Mouse (Mus musculus) lung, postnatal 10 days (tissue): ENCODE data around the gene Ehbp1.

Source experiments
- DNase-seq: peaks from one replicate; pipeline ENCODE4 v3.0.0; 2021

The Ehbp1 gene

DNA sequence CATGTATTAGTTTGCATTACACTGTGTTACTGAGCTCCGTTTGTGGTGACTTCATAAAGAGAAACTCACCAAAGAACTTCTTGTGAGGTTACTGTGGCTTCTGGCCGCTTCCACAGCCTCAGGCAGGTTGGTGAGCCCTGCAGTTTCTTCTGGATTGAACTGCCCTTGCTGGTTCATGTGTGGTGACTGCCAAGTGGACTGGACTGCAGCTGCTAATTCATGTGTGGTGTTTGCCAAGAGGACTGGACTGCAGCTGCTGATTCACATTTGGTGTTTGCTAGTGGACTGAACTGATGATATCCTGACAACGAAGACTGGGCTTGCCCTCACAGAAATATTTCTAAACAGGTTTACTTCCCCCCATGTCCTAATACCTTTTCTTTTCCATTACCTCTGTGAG lies 65.4 kb downstream of the Ehbp1 start:
- DNase-seq, result no peak

DNA sequence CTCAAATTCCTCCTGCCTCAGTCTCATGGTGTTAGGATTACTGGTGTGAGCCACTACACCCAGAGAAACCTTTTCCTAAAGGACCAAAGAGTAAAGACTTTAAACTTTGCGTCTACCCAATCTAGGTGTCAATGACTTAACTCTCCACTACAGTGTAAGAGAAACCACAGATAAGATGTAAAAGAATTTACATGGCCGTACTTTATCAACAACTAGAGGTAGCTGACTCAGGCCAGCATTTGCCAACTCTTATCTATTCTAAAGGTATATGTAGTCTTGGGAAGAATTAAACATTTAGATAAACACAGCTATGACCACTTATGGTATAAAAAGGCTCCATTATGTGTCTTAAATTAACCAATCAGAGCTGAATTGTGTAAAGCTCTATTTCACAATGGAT lies 67.9 kb downstream of the Ehbp1 start:
- no peak for DNase-seq

DNA sequence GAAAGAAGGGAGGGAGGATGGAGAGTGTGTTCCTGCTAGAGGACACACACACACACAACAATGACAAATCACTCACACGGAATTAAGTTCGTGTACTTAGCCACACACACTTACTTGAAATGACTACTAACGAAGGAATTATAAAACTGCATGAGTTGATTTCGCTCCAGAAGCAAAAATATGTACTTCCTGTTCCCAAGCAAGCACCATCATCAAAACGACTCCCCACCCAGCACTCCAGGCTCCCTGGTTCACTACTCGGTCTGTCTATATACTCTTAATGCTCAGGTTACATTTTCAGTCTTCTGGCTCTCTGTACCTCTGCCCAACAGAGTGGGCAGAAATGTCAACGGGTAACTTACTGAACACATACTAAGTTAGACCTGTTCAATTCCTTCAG lies 68.7 kb downstream of the Ehbp1 start:
- no peak for DNase-seq

DNA sequence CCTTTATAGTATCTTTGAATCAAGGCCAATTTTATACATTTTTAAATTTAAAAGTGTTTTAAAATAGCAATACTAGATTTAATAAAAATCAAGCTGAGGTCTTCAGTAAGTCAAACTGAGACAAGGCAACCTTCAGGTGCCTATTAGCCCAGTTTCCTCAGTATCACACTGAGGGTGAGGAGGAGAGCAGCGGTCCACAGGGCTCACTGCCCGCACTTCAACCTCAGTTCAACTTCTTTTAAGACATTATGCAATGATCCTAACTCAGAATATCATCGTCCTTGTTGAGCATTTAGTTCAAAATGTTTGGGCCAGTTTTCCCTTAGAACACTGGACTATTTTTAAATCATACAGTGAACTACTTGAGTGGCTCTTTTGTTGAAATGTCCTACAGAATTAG lies 70.2 kb downstream of the Ehbp1 start:
- no peak for DNase-seq

DNA sequence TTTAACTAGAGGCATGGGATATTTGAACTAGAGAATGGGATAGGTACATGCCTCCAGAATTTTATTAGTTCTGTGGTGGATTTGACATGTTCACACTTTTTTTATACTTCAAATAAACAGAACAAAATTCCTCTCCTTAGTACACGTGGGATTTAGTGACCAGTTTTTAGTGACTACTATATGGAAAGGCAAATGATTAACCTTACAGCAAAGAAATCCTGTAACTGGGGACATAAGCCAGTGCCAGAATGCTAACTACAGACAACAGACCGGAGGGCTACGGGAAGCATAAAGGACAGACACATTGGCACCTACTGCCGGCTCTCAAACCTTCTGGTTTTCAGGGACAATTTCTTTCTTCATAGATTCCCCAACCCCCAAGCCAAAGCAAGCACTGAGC lies 72.4 kb downstream of the Ehbp1 start:
- no peak for DNase-seq

DNA sequence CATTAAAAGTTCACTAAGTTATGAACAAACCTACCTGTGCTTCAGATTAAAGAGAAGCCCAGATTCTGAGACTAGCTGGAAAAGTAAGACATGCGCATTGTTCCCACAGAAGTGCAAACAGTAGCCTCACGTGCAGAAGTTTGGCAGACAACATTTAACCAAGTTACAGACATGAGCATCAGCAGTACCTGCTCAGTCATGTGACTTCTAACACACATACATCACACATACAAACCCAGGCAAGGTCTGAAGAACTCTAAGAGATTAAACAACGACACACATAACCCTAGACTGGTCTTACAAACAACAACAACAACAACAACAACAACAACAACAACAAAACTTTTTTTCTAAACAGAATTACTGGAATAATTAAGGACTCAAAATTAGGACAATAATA lies 72.9 kb downstream of the Ehbp1 start:
- no peak for DNase-seq

DNA sequence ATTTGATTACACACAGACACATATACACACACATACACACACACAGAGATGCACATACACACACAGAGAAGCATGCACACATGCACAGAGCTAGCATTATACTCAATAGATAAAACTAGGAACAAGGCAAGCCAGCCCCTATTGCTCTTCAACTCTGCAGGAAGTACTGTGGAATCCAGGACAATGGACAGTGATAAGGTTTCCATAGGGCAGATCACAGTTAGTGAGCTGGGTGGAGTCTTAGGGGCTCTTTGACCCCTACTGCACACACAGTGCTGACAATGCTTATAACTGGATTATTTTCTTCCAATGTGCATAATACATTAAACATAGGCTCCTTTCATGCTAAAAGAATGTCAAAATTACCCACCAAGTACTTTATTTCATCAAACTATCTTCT lies 75.1 kb downstream of the Ehbp1 start:
- no peak for DNase-seq

DNA sequence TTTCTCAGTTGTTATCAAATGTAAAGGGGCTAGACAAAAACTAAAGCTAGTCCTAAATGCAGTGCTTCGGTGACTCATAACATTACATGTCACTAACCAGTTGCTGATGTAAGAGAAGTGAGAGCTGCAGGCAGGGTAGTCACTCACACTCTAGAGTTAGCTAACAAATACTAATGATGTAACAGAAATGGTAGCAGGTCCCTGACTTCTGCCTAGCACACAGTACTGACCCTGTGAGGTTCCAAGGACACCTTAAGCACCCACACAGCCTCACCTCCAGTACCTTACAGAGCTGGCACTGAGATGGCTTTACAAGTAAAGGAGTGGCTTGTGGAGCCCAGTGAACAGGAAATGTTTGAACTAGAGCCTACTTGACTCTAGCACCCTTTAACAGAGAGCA lies 86.7 kb downstream of the Ehbp1 start:
- no peak for DNase-seq

DNA sequence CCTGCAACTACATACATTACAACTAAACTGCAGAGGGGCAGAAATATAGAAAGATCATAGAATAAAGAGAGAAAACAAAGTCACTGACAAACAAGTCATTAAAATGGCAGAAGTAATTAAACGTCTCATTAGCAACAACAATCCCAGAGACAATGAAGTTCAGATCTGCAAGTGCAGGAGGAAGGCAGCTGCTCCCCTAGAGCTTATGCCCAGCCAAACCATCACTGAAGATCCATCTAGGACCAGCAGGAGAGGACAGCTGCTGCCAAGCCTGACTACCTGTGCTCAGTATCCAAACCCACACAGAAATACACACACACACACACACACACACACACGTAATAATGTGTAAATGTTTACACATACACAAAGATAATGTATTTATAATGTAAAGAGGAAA lies 92.7 kb downstream of the Ehbp1 start:
- DNase-seq, result no peak

DNA sequence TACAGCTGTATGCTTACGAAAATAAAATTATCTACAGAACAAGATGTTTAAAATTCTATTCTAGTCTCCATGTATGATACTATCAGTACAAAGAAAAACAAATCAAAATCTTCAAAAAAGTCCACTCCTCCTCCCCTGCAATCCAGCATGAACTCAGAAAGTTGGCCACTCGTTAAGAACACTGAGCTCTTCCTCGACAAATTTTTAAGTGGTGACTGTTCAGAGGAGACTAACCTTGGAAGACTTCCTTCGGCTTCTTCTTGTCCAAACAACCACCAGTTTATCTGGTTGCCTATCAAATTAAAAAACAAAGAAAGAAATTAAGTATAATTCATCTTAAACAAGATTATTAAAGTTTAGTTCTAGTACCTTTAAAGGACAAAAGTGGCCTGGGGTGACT lies 94.4 kb downstream of the Ehbp1 start:
- no peak for DNase-seq

DNA sequence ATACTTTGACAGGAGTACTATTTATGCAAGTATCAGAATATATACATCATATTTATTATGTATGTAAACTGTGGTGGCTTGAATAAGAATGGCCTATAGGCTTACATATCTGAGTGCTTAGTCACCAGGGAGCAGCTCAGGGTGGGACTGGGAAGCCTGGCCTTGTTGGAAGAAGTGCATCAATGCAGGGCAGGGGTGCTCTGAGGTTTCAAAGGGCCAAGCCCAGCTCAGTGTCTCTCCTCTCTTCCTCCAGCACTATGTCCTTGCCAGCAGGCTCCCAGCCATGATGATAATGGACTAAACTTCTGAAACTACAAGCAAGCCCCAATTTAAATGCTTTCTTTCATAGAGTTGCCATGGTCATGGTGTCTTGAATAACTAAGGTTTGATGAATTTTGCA lies 95.0 kb downstream of the Ehbp1 start:
- DNase-seq, result no peak

DNA sequence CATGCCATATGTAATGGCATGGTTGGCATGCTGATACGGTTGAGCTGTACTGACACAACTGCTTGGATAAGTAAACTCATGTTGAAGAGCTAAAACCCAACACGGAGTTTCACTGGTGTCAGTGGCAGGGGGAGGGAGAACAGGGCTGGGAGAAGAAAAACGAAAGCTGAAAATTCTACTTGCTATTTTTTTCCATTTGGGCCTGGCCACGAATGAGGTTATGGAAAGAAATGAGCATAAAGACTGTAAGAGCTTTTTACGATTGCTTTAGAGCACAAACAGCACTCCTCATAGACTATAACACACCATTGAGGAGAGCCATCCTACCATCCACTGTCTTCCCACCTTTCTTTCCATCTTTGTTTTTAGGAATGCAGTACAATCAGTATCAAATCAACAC lies 106.5 kb downstream of the Ehbp1 start:
- no peak for DNase-seq

DNA sequence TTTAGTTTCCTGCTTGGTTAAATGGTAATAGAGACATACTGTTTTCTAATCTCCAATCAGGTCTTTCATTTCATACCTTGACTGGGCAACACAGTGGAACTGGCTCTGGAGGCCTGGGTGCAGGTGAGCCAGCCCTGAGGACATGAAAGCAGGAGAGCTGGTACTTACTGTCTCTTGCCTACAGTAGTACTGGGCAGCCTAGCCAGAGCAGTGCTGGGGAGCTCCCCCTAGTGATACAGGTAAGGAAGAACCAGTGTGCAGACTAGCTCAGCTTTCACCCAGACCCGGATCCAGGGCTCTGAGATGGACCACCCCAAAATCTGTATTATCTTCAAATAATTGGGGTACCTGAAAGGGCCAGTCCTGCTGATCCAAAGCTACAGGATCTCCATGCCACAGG lies 107.4 kb downstream of the Ehbp1 start:
- peak; percentile 9 for DNase-seq

DNA sequence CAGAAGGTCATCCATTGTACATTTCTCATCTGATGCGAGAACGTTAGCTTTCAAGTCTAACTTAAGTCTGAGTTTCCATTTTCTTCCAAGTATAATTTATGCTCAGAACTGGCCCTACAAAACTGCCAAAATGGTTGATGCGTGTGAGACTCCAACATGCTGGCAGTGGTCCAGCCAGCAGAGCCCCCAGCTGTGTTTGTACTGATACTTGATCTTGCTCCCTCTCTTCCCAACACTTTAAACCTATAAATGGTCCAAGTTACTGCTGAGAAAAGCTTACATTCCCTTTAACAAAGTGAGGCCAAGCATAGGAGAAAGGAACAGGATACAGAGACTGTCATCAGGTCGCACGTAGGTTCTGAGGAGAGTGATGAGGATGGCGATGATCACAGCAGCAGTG lies 111.2 kb downstream of the Ehbp1 start:
- no peak for DNase-seq

DNA sequence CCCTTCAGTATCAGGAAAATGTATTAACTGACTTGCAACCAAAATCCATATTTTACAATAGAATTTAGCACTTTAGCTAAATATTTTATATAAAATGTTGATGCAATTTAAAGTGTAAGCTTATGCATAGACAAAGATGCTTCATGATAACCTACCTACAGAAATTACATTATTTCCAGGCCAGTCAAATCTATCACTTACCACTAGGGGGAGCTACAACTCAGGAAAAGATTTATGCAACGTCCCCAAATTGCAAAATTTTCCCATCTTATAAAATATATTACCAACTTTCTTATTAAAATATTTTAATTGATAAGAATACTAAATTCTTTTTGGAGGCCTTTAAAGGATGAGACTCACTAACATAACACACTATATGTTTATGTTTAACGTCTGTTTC lies 116.5 kb downstream of the Ehbp1 start:
- peak; percentile 37 for DNase-seq

DNA sequence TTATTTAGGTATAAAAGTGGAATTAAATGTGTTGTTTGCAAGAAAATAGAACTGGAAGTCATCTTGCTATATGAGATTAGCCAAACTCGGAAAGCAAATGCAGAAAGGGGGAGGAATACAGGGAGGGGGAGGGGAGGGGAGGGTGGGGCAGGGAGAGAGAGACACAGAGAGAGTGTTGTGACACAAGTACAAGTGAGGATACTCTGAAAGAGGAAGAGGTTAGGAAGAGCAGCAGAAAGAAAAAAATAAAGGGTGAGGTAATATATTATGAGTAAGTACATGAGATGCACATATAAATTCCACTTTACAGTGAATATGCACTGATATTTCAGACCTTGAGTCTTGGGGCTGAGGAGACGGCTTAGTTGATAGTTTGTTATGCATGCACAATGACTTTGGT lies 123.9 kb downstream of the Ehbp1 start:
- DNase-seq, result no peak

DNA sequence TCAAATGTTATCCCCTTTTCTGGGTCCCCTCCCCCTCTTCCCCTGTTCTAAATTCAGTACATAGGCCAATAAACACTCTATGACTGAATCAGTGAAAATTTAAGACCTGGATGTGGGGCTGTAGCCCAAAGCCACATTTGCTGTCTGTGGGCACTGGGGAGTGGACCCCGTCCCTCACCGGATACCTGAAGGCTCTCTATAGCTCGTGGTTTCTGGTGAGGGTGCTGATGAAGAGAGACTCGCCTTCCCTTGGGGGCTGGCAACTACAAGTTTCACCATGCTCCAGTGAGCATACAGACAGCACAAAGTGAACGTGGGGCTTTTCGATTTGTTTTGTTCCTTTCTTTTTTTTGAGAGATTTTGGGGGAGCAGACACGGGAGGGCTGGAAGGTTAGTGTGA lies 125.2 kb downstream of the Ehbp1 start:
- DNase-seq, result no peak

DNA sequence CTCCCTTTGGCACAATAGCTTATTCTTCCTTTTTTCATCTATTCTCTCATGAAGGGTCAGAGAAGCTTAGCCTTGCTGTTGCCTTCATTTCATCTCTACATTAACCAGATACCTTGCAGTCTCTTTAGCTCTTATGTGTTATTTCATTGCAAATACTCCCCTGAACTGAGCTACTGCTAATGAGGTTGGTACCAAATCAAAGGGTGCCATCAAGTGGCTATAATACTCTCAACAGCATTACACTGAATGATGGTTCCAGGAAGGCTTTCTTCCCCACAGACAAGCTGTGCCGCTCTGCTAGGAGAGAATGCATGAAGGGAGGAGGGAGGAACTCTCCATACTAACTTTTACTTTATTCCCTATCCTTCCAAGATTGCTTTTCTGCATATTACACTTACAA lies 135.5 kb downstream of the Ehbp1 start:
- DNase-seq, result no peak

DNA sequence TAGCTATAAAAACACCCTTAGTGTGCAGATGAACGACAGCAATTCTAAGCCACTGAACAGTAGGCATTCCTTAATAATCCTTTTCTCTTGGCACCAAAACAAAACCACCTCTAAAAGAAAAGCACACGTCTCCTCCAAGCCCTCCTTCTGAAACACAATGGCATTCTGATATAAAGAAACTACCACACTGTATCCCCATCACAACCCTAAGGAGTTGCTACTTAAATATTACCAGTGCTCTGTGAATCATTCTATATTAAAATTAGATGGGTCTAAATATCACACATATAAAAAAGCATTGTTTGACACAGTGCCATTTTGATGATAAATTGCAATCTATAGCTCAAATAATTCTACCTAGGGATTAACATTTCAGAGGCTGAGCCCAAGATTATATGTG lies 135.9 kb downstream of the Ehbp1 start:
- no peak for DNase-seq

DNA sequence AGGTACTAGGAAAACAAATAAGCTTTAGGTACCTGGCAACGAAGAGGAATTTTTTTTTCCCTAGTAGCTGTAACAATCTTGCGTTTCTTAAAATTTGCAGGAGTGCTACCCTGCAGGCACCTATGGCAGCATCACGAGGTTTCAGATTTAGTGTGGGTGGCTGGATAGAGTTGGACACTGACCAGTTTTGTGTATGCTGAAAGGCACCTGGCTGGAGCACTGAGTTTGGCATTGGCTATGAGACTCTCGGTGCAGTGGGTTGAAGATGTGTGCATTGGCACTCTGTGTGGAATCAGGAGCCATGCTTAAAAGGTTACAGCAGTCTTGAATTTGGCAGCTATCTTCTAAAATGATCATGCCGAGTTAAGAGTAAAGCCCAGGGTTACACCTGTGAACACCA lies 138.7 kb downstream of the Ehbp1 start:
- DNase-seq, result no peak

DNA sequence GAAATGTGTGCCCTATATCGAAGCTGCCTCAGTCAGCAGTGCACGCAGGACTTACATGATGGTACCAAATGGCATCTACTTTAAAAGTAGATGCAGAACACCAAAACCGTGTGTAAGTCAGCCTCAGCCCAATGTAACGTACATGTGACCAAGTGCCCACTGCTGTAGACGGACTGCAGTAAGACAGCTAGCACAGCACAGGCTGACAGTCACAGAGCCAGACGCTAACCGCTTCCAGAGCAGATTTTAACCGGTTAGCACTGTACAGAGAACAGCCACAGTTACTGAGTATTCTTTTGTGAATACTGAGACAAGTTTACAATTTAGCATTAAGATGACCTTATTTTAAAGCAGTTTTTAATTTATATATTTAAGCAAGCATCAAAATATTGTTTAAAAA lies 141.0 kb downstream of the Ehbp1 start:
- DNase-seq, result no peak

DNA sequence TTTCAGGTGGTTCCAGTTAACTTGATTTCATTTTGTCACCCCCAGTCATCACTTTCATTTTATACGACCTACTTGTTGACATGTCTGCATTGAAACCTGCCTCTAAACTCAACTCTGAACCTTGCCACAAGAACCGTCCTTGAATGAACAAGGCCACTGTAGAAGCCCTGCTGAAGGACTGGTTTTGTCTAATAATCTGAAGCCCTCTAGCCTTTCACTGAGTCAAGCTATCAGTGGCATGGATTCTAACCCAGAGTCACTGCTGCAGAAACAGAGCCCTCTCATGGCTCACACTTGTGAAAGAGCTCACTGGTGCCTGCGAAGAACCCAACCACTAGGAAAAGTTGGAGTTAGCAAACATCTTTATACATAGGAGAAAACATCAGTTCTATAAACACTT lies 142.2 kb downstream of the Ehbp1 start:
- DNase-seq, result no peak

DNA sequence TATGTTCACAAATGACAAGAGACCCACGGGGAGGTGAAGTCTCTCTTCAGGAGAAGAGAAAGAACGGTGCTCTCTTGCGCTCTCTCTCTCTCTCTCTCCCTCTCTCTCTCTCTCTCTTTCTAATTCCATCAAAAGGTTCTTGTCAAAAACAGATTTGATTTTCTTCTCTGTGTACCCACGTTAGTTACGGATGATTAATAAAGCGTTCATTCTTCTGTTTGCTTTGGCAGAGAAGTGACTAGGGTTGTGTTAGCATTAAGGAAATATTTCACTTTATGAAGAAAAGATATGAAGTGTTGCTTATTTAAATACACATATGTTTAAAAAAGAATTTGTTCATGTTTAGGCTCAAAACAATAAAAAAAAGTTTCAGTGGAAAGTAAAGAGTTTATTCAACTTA lies 143.7 kb downstream of the Ehbp1 start:
- no peak for DNase-seq

DNA sequence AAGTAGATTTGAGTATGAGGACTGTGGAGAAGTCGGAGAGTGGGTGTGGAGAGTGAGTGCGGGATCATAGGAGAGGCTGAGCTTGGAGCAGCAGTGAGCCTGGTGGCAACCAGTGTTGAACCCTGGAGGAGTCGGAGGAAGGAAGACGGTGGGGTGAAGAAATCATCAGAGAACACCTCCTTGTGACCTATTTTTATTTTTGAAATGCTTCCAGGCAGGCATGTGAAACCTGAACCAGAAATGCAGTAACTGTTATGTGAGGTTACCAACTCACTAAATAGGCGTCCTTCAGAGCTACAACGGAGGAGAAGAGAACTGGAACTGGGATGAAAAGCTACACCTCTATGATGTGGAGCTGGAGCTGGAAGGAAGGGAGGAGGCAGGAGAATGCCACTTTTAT lies 144.2 kb downstream of the Ehbp1 start:
- DNase-seq, result no peak

DNA sequence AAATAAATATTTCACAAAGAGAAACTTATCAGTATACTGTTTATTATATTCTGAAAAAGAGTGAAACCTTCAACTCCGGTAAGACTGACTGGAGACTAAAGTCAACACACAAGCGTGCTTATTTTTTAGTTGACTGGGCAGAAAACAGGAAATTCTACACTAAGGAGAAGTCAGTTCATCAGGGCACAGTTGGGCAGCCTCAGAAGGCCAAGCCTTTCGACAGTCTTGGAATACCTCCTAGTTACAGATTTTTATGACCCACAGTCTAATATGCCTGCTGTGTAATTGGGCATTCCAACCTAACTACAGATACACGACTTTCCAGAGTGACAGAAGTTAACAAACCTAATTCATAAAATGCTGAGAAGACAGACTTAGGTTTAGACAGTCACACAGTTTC lies 145.3 kb downstream of the Ehbp1 start:
- no peak for DNase-seq

DNA sequence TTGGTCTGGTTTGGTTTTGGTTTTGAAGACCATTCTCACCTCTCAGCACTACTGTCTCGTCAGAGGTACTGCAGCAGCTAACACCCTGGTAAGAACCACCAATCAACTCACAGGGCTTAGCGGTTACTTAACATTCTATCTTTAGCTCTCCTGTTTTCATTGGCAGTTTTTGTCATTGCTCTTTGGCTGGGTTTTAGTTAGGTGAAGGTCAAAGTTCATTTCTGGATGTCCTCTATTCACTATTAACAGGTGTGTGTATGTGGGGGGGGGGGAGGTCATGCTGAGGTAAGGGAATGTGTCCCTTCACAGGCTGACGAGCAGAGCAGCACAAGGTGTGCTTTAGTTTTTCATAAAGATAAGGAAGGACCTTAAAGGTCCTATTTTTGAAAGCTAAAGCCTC lies 147.5 kb downstream of the Ehbp1 start:
- DNase-seq, result no peak

DNA sequence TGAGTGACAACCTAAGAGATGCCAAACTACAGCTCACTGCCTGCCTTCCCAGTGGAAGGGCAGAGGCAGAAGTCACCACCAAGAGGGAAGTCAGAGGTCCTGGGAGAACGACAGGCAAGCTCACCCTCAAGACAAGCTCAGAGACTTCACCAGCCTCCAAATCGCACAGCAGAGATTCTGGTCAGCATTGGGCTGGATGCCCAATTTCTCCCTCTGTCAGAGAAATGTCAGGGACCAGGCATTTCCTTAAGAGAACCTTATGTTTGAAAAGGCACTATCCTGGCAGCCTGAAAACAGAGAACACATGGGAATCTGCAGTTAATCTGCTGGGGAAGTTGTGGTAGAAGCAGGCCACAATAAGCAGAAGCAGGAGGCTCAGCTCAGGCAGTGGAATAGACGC lies 151.5 kb downstream of the Ehbp1 start:
- peak; percentile 15 for DNase-seq
